Mouse (Mus musculus) limb, embryonic 11.5 days (tissue): ENCODE data around the gene Ppt2. TPM values are rescaled to one million over a fixed set of nuclear protein-coding genes. Genes with fewer than 3 reads are reported as not detected.
A peak's percentile ranks its signal among the peaks of the same experiment; 100 is the strongest.

Source experiments
- ATAC-seq: fragments of 200-750 bp; cut with Nextera tagmentation; 2 replicates; pipeline ENCODE4 v1.8.0; 2017; ENCODE audit warnings: low read depth; ENCODE audit not compliant: insufficient number of reproducible peaks, low FRiP score, low TSS enrichment
- DNase-seq: peaks from one replicate; pipeline ENCODE4 v3.0.0-alpha.2; 2015; ENCODE audit warnings: low spot score
- H3K27ac ChIP-seq: fragments of 300-500 bp; sonication (generic); replicated peaks from 2 replicates; pipeline ENCODE4 v1.5.1; 2014; ENCODE audit warnings: low read depth, mild to moderate bottlenecking, low read length
- H3K27me3 ChIP-seq: fragments of 300-500 bp; sonication (generic); 2 replicates; pipeline ENCODE4 v1.6.1; 2014; ENCODE audit warnings: mild to moderate bottlenecking, low read length, mixed read lengths; ENCODE audit not compliant: control insufficient read depth, insufficient read depth
- H3K36me3 ChIP-seq: fragments of 300-500 bp; sonication (generic); 2 replicates; pipeline ENCODE4 v1.6.1; 2014; ENCODE audit warnings: mild to moderate bottlenecking, low read length, moderate library complexity, mixed read lengths; ENCODE audit not compliant: control insufficient read depth, insufficient read depth
- H3K4me1 ChIP-seq: fragments of 300-500 bp; sonication (generic); 2 replicates; pipeline ENCODE4 v1.6.1; 2014; ENCODE audit warnings: low read length, mixed read lengths; ENCODE audit not compliant: control insufficient read depth, insufficient read depth
- H3K4me2 ChIP-seq: fragments of 300-500 bp; sonication (generic); 2 replicates; pipeline ENCODE4 v1.6.1; 2014; ENCODE audit warnings: low read depth, mild to moderate bottlenecking, moderate library complexity; ENCODE audit not compliant: severe bottlenecking
- H3K4me3 ChIP-seq: fragments of 300-500 bp; sonication (generic); 2 replicates; pipeline ENCODE4 v1.5.1; 2014; ENCODE audit warnings: low read depth, low read length
- H3K9ac ChIP-seq: fragments of 300-500 bp; sonication (generic); 2 replicates; pipeline ENCODE4 v1.6.1; 2014; ENCODE audit warnings: mild to moderate bottlenecking, low read length
- H3K9me3 ChIP-seq: fragments of 300-500 bp; sonication (generic); 2 replicates; pipeline ENCODE4 v1.6.1; 2016; ENCODE audit warnings: low read length; ENCODE audit not compliant: control insufficient read depth
- WGBS: fragments of 180-500 bp; shearing (Covaris S2); extraction: QIAGEN DNeasy Blood & Tissue Kit; methylation state at CpG from one replicate; pipeline ENCODE4 v1.1.7; 2014; 5-methylcytosine and 5-hydroxymethylcytosine counted together
- polyA plus RNA-seq: library from polyadenylated mRNA; unstranded; fragments of >200 nt; fragmentation: Nextera tagmentation; extraction: Ambion mirVana; gene quantifications from 2 replicates; pipeline ENCODE4 v1.2.1, GENCODE M21; 2014

The Ppt2 gene
- polyA plus RNA-seq, 1 experiment from 2014 or later: 26.1 TPM

GRCm38 (mm10) chr17:34629796-34630603, 1.7 kb upstream of the Ppt2 start:
- Histone ChIP-seq H3K9ac (no peak overlapping the region), H3K4me1 (peaks cover 31% of the 10 kb centered on the region), H3K4me3 (0 out of 2 replicates have a peak overlapping the region, but pooled peaks have one; percentile 20), H3K36me3 (no peaks in the 10 kb centered on the region), H3K27me3 (peaks cover 31% of the 10 kb centered on the region), H3K4me2 (peak overlapping the region; percentile 35; the same call in 1 of the 2 replicates), H3K9me3 (no peaks in the 10 kb centered on the region), H3K27ac (no peak overlapping the region)
- 15% methylated on average over 12 of the region's 12 CpGs for whole genome bisulfite sequencing
- DNase-seq (peak; percentile 28), ATAC-seq (no peak)

- H3K27me3 ChIP-seq: peaks cover 31% of the 10 kb centered on the region
- H3K9ac ChIP-seq: no peak within 1 kb of the TSS
- no peaks in the 10 kb centered on the region for H3K36me3 ChIP-seq
- H3K4me2 ChIP-seq: peak within 1 kb of the TSS; percentile 94
- no peak within 1 kb of the TSS for H3K27ac ChIP-seq
- no peaks in the 10 kb centered on the region for H3K9me3 ChIP-seq
- H3K4me3 ChIP-seq: peak within 1 kb of the TSS; percentile 82
- DNase-seq: peak; percentile 46
- peaks cover 31% of the 10 kb centered on the region for H3K4me1 ChIP-seq
- WGBS: under 1% methylated on average over 16 of the region's 16 CpGs
- no peak for ATAC-seq
Measured at GRCm38 (mm10) chr17:34629221-34629751, 976 bp upstream of the Ppt2 start, which contains the start of gene Prrt1. Gene Prrt1, plus strand, starts transcription at chr17:34629533.

GRCm38 (mm10) chr17:34628644-34628967, 296 bp upstream of the Ppt2 start:
- H3K36me3 ChIP-seq: no peaks in the 10 kb centered on the region
- H3K4me3 ChIP-seq: peak overlapping the region; percentile 82
- WGBS: 28% methylated on average over 5 of the region's 5 CpGs
- H3K4me2 ChIP-seq: peak overlapping the region; percentile 94
- no peak overlapping the region for H3K27ac ChIP-seq
- peaks cover 31% of the 10 kb centered on the region for H3K27me3 ChIP-seq
- H3K9me3 ChIP-seq: no peaks in the 10 kb centered on the region
- no peak overlapping the region for H3K9ac ChIP-seq
- DNase-seq (no peak), ATAC-seq (no peak)
- H3K4me1 ChIP-seq: peaks cover 30% of the 10 kb centered on the region

- H3K4me3 ChIP-seq: peak overlapping the region; percentile 82
- H3K36me3 ChIP-seq: no peaks in the 10 kb centered on the region
- H3K4me2 ChIP-seq: peak overlapping the region; percentile 94
- H3K9me3 ChIP-seq: no peaks in the 10 kb centered on the region
- DNase-seq (peak; percentile 92), ATAC-seq (peak; percentile 68)
- H3K27me3 ChIP-seq: peaks cover 26% of the 10 kb centered on the region
- H3K4me1 ChIP-seq: peaks cover 28% of the 10 kb centered on the region
- peak overlapping the region; percentile 81 for H3K27ac ChIP-seq
- under 1% methylated on average over 45 of the region's 45 CpGs for WGBS
- peak overlapping the region; percentile 71 for H3K9ac ChIP-seq
Measured at GRCm38 (mm10) chr17:34627093-34627942, 992 bp downstream of the Ppt2 start.

- peak overlapping the region; percentile 94 for H3K4me2 ChIP-seq
- H3K27me3 ChIP-seq: peaks cover 21% of the 10 kb centered on the region
- peak overlapping the region; percentile 71 for H3K9ac ChIP-seq
- DNase-seq (peak; percentile 54), ATAC-seq (0 out of 2 replicates have a peak, but pooled peaks have one; percentile 5)
- H3K4me3 ChIP-seq: peak overlapping the region; percentile 82
- H3K27ac ChIP-seq: no peak overlapping the region
- WGBS: under 1% methylated on average over 18 of the region's 18 CpGs
- H3K9me3 ChIP-seq: no peaks in the 10 kb centered on the region
- H3K36me3 ChIP-seq: no peaks in the 10 kb centered on the region
- H3K4me1 ChIP-seq: peaks cover 28% of the 10 kb centered on the region
Measured at GRCm38 (mm10) chr17:34626773-34627092, 1.6 kb downstream of the Ppt2 start.

GRCm38 (mm10) chr17:34626062-34626772, 2.1 kb downstream of the Ppt2 start:
- ATAC-seq: no peak

GRCm38 (mm10) chr17:34624981-34625380, 3.3 kb downstream of the Ppt2 start:
- H3K9me3 ChIP-seq: no peaks in the 10 kb centered on the region
- no peak overlapping the region for H3K4me2 ChIP-seq
- no peak for DNase-seq
- 93% methylated on average over 3 of the region's 3 CpGs for WGBS
- peaks cover 21% of the 10 kb centered on the region for H3K4me1 ChIP-seq
- H3K27me3 ChIP-seq: peaks cover 4% of the 10 kb centered on the region
- no peak overlapping the region for H3K9ac ChIP-seq
- no peak overlapping the region for H3K27ac ChIP-seq
- H3K4me3 ChIP-seq: no peak overlapping the region
- ATAC-seq: no peak
- H3K36me3 ChIP-seq: no peaks in the 10 kb centered on the region

More at GRCm38 (mm10) chr17:34626062-34626772, 2.1 kb downstream of the Ppt2 start:
- Histone ChIP-seq H3K9me3 (no peaks in the 10 kb centered on the region), H3K9ac (peak overlapping the region; percentile 71), H3K27ac (no peak overlapping the region), H3K4me1 (peaks cover 28% of the 10 kb centered on the region), H3K4me3 (peak overlapping the region; percentile 82), H3K27me3 (peaks cover 16% of the 10 kb centered on the region), H3K36me3 (no peaks in the 10 kb centered on the region), H3K4me2 (peak overlapping the region; percentile 94)
- 55% methylated on average over 16 of the region's 16 CpGs for WGBS
- DNase-seq: no peak

GRCm38 (mm10) chr17:34623161-34623560, 5.1 kb downstream of the Ppt2 start:
- H3K4me3 ChIP-seq: no peak overlapping the region
- 85% methylated on average over 9 of the region's 9 CpGs for WGBS
- no peak for ATAC-seq
- H3K4me2 ChIP-seq: no peak overlapping the region
- H3K4me1 ChIP-seq: peaks cover 12% of the 10 kb centered on the region
- no peak for DNase-seq
- no peaks in the 10 kb centered on the region for H3K27me3 ChIP-seq
- H3K36me3 ChIP-seq: no peaks in the 10 kb centered on the region
- no peak overlapping the region for H3K27ac ChIP-seq
- H3K9me3 ChIP-seq: no peaks in the 10 kb centered on the region
- H3K9ac ChIP-seq: no peak overlapping the region
